Mouse (Mus musculus) retina, adult 2 months (tissue): ENCODE measurements around the gene Pprc1.

Experiments used
- DNase-seq: peaks from one replicate; pipeline ENCODE4 v3.0.0-alpha.2; 2012; ENCODE audit warnings: low read depth, low spot score

Gene Pprc1

DNA sequence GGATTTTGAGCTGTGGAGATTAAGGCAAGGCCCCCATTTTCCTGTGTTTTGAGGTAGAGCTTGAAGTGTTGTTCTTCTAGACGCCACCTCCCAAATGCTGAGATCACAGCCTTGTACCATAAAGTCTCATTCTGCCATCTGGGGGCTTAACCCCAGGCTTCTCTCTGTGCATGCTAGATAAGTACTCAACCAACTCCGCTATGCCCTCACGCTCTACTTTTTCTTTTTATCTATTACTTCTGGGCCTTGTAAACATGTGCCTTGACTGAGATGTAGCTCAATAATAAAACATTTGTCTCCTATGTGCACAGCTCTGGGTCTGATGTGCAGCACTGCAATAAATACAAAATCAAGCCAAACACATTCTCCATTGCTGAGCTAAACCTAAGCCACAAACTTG lies 74.8 kb downstream of the Pprc1 start:
- DNase-seq = no peak

GRCm38 (mm10) chr19:46120872-46121271 lies 76.2 kb downstream of the Pprc1 start:
- DNase-seq = no peak
